Mouse (Mus musculus): ENCODE results near the gene Cdon.
A peak's percentile ranks its signal among the peaks of the same experiment; 100 is the strongest.

Cdon gene

DNA sequence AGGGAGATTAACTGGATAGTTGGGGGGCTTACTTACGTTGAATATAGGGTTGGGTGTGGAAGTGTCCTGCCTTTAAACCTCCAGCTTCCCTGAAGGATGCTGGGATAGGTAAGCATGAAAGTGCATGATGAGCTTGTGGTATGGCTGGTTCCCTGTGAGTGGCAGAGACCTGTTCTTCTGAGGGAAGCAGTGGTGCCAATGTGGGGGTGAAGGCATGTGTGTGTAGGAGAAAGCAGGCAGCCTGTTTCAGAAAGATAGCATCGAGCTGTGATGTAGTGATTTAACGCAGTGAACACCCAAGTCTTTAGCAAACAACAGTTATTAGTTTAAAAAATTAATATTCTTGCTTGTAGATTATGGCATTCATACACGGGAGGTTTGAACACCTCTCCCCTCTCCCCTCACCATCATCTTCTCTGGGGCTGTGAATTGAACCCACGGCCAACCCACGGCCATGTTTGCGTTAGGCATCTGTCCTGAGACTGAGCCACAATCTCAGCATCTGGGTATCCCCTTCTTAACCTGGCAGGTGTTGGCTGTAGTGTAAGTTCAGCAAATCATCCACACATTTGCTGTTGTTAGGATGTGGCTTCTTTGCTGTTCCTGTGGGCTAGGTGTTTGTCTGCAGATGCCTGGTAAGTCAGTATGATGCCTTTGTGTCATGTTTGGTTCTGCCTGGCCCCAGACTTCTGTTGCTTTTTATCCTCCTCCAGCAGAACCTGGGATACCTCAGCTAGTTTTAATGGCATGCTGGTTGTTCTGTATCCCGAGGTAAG lies 17.5 kb downstream of the Cdon start:
- no peak for DNase-seq (ENCODE audit: low spot score)

DNA sequence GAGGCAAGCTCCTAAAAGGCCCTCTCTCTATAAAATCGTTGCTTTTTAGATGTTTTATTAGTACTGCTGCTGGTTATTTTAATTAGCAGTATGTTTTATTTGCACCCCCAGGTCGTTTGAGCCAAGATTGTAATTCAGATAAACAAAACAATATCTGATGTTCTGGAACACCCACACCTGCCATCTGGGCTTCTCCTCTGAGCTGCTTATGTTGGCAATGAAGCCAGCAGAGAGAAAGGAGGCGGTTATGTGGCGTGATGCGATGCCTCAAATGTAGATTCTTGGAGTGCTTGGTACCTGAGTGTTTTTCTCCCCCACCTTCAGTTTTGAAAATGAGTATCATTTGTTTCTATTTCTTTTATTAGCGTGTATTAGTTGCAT lies 18.1 kb downstream of the Cdon start:
- no peak for DNase-seq (ENCODE audit: low spot score)

DNA sequence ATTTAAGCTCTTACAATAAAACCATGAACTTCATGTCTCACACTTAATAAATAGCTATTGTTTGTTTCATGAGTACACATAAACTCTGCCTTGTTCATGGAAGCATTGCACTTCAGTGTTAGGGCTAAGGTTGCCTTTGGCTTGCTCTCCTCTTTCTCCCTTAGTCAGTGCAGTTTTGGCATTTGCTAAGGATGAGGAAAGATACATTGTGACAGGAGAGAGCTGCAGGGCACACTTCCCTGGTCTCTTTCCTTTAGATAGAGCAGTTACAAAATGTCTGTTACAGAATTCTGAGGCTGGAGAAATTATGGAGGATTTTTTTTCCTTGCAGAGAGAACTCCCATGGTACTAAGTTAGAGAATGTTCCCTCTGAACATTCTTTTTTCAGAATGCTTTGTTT lies 18.8 kb downstream of the Cdon start:
- DNase-seq (ENCODE audit: low spot score): no peak

DNA sequence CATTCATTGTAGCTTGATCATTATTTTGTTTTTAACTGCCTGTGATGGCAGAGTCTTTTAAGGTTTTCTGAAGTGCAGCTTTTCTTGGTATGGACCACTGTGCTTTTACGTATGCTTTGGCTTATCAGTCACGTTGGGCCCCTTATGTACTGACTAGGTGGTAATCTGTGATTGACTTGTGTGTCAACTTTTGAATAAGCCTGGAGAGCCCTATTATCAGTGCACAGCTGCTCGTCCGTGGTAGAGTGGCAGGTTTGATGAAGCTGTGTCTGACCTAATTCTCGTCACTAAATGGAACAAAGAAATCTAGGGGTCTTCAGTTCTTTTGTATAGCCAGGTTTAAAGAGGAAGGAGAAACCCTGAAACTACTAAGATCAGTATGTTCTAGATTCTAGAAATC lies 21.5 kb downstream of the Cdon start:
- no peak for DNase-seq (ENCODE audit: low spot score)

DNA sequence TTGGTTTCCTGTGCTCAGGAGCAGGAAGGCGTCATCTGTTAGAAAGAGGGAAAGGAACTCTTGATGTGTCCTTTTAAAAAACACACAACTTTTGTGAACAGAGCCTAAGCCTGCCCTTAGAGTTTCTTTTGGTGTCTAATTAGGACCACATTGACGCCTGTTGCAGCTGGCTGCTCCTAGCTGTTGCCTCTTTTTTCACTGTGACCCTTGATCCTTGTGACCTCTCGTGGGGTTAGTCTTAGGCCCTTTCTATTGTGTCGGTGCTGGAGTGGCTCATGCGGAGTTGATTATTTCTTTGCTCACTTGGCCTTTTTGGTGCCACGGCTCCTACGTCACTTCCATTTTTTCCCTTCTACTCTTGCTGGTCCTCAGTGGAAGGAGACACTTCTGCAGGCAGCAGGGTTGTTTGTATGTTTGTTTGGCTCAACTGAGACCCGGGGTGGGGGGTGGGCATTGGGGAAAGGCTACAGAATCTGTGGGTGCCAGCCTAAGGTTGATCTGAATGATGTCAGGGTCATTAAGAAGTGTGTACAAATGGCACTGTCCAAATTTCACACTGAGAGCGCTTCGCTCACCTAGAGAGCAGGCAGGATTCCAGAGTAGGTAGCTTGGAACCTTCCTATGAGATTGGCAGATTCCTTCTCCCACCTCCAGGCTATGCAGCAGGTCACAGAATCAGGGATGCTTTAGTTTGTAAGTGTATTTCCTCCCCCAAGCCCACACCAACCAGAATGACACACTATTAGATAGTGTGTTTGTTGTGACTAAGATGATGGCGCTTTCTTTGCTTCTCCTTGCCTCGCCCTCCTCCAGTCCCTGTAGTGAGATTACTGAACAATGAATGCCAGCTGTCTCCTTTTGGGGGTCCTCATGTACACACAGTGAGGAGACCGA lies 22.9 kb downstream of the Cdon start:
- no peak for DNase-seq (ENCODE audit: low spot score)

DNA sequence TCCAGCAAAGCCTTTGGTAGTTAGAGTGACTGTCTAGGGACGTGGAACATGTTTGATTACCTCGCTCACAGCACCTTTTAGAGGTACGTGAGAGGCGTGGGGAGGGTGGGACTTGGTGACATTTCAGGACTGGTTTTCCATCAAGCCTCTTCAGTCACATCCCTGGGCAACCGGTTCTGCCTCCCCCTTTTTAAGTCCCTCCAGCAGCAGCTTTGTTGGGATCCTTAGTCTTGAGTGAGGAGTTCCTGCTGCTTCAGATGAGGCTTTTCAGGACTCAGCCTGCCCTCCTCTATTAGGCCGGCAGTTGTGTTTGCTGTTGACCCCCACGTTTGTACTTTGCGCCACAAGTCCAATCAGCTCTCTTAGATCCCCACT lies 23.6 kb downstream of the Cdon start:
- no peak for DNase-seq (ENCODE audit: low spot score)

DNA sequence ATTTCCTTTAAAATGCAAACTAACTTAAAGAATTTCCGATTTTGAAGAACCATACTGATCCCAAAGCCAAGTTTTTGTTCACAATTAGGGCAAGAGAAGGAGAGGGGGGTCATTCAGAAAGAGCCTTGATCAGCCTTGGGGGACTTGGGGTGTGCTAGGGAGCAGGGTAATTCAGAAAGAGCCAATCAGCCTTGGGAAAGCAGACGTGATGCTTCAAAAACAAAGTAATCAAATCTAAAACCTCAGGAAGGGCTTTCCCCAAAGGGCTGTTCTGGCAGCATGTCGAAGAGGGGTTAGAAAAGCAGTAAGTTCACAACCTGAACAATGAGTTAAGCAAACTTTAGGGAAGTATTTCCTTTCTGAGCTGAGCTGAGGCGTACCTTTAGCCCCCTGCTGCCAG lies 26.0 kb downstream of the Cdon start:
- DNase-seq (ENCODE audit: low spot score): no peak

DNA sequence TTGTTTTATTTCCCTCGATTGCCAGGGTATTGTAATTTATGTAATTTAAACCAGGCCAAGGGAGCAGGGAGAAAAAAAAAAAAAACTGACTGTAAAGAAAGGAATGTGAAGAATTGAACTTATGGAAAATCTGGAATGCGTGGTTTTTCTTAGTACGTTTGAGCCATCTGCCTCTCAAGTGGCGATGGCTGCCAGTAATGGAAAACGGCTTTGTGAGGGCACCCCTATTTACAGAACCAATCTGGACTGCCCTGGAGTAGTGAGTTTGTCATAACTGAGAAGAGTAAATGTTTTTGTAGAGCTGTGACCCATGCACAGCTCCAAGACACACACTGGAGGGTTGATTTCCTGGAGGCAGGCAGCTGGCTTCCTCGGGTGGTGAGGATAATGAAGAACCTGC lies 32.4 kb downstream of the Cdon start:
- DNase-seq (ENCODE audit: low spot score): no peak

DNA sequence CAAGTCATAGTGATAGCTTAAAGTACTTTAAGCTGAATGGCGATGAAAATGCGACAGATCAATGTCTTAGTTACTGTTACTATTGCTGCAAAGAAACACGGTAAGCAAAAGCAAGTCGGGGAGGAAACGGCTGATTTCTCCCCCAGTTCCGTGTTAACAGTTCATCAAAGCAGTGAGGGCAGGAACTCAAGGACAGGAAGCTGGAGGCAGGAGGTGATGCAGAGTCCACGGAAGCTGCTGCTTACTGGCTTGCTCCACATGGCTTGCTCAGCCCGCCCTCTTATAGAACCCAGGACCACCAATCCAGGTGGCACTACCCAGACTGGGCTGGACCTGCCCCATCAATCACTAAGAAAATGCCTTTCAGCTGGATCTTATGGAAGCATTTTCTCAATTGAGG lies 38.7 kb downstream of the Cdon start:
- no peak for DNase-seq (ENCODE audit: low spot score)

DNA sequence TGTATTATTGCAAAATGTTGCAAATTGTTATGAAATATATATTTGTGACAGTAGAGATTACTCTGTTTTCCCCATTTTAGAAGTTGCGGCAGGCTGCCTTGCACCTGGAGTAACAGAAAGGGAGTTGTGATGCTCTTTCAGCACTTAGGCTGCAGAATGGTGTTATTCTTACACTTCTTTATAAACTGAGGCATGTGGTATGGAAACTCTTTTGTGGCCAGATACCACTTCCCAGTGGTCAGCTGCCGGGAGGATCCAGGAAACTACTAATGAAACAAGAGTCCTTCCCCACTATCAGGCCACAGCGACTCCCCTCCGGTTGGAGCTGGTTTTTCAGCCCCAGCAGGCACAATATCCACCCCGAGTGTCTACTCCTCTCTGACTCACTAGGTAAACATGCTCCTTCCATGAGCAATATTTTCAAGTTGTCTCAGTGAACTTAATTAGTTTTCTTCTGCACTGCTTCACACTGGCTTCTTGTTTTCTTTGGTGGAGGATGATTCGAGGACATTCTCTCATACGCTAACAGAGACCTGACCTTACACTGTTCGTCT lies 46.4 kb downstream of the Cdon start:
- DNase-seq (ENCODE audit: low spot score): peak; percentile 28

DNA sequence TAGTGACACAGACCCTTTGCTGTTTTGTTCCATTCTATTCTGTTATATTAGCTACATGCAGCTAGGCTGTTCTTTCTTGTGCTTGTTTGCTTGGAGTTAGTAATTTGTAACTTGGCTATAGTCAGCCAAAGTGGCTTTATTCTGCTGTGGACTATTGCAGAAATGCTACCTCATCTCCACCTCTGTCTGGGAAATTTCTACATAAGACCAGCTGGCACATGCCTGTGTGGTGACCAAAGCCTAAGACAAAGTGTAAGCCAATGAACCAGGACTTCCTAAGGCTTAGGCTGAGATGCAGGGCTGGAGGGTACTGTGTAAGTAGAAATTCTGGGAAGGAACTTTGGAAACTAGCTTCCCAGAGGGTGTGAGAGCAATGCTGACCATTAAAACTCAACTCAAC lies 48.0 kb downstream of the Cdon start:
- DNase-seq (ENCODE audit: low spot score): no peak

DNA sequence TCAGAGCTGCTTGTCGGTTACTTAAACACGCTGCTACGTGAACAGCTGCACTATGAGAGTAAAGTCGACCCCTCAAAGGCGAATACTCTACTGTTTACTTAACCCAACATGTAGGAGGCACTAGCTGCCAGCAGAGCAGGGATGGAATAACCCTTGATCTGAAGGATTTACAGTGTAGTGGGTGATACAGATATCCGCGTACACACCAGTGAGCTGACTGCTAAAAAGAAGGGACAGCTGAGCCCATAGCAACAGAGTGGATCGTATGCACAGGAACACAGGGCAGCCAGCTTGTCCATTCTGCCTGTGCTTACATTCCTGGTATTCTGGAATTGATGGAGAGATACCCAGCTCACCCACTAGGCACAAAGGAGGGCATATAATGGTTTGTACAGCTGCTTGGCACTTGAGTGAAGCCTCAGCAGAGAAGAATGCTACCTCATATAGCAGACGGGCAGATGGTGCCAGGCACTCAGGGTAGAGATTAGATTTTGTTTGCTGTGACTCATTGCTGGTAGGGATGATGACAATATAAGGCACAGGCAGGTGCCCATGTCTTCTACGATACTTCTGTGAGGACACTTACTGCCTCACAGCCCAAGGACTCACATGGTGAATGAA lies 53.3 kb downstream of the Cdon start:
- DNase-seq (ENCODE audit: low spot score): no peak

DNA sequence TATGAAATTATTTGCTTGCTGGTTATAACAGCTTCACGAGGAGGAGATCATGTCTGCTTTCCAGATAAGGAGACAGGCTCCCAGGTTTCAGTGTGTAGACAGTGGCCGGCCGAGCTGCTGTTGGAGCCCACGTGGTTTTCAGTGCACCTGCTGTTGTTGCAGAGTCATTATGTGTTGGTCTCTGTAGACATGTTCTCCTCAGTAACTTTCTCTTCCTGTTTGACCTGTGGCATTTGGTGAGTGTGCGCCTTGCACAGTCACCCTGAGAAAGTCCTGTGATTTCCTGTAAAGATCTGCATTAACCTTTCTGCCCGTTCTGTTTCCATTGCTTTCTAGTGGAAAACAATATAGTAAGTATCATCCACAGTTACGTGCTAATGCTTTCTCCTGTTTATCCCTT lies 54.5 kb downstream of the Cdon start:
- DNase-seq (ENCODE audit: low spot score): no peak

DNA sequence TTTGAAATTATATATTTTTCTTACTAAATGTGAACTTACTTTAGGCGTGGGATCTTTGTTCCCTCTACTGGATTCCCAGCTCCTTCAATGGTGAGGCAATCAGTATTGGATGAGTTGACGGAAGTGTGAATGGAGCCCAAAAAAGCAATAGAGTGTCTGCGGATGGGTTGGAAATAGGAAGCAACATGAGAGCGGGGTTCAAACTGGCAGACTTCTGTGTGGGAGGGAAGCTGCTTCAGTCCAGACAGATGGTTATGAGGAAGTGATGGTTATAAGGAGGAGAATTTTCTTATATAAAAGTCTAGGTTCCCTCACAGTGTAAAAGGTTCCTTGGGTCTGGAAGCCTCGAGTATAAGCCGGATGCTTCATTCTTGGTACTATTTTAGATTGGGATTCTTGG lies 58.5 kb downstream of the Cdon start:
- DNase-seq (ENCODE audit: low spot score): no peak

DNA sequence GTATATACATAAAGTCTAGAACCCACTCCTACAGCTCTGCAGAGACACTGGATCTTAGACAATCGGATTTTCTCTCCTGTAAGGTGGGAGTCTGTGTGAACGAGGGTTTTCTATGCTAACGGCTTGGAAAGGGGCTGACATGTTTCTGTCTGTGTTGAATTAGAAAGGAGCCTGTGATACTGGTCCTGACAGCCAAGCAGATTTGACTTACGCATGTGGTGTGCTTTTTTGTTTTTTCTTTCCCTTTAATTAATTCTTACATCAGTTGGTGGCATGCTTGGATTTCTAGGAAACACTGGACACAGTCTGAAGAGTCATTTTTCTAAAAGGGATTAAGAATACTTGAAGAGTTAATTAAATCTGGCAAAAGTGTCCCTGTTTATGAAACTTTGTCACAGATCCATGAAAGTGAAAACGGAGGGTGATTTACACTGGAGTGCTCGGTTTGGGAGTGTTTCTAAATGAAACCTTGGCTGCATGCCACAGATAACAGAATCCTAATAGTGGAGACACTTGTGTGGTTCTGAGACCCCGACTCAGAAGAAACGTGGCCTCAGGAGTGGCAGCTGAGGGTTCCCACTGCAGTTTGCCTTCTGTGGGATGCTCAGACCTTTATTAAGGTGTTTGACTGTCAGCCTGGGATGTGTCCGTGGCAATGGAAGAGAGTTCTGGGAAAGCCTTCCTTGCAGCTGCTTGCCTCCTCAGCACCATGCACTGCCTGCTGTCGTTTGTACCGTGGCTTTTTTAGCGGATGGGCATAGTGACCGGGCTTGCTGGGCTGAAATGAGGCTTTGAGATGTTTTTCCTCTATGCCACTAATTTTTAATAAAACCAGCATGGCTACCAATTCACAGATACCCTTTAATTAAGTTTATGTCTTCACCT lies 61.3 kb downstream of the Cdon start:
- no peak for DNase-seq (ENCODE audit: low spot score)

DNA sequence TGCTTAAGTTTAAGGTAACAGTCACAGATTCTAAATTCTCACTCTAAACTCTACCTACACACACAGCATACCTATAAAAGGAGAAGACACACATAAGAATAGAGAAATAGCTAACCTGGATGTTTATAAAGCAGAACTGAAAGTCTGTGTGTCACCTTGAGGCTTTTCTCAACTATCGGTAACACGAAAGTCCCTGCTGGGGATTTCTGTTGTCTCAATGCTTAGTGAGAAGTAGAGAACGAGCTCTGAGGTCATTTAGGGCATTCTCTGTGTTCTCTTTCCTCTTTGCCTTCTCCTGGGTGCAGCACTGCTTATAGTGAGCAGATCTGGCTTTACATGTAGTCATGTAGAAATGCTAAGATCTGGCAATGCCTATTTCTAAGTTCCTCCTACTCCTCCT lies 63.0 kb downstream of the Cdon start:
- no peak for DNase-seq (ENCODE audit: low spot score)

DNA sequence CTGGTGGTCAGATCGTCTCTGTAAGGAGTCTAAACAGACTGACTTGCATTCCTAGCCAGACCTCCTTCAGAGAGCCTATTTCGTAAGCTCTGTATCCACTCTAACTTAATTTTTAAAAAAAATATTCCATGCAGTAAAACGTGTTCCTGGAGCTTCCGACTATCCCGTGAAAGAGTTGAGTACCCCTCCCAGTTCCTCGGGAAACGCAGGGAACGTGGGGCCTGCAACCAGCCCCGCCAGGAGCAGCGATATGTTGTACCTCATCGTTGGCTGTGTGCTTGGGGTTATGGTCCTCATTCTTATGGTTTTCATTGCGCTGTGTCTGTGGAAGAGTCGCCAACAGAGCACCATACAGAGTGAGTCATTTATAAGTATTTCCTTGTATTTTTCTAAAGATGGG lies 65.7 kb downstream of the Cdon start:
- DNase-seq (ENCODE audit: low spot score): no peak

DNA sequence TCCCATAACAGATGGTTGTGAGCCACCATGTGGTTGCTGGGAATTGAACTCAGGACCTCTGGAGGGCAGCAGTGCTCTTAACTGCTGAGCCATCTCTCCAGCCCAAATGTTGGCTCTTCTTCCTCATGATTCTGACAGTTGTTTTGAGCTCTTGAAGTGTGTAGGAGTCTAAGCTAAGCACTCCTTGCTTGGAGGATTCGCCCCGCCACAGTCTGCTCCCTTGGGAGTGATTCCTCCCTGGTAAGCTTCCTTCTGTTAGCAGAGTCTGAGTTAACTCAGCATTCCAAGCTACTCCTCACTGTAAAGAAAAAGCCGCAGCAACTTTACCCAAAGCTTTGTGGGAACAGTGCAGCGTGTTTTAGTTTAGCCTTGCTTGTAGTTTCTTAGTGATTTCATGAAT lies 67.6 kb downstream of the Cdon start:
- no peak for DNase-seq (ENCODE audit: low spot score)

DNA sequence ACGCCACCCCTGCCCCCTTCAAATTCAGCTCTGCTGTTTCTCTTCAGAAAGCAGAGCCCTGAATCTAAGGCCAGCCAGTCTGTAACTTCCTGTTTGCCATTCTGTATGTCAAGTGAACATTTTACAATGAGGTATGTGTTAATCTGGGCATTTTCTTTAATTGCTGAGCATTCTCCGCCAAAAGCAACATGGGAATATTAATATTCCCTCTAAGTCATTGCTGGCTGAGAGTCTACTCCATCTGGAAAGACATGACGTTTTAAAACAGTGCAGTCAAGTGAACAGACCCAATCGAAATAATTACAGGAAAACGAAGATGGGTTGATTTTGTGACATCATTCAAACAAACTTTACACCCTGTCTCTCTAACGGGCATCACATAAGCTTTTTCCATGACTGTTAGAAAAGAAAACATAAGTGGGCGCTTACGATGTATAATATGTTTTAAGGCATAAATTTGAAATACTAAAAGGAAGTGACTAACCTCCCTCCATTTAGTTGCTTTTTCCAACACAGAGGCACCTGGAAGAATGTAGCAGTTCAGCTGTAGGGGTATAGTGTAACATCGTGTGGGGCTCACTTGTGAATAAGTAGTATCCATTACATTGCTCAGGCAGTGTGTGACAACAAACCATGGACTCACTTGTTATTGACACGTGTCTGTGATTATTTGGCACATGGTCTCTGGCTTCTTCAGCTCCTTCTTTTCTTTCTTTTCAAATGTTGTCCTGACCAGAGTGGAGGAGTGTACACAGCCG lies 70.4 kb downstream of the Cdon start:
- DNase-seq (ENCODE audit: low spot score): no peak

DNA sequence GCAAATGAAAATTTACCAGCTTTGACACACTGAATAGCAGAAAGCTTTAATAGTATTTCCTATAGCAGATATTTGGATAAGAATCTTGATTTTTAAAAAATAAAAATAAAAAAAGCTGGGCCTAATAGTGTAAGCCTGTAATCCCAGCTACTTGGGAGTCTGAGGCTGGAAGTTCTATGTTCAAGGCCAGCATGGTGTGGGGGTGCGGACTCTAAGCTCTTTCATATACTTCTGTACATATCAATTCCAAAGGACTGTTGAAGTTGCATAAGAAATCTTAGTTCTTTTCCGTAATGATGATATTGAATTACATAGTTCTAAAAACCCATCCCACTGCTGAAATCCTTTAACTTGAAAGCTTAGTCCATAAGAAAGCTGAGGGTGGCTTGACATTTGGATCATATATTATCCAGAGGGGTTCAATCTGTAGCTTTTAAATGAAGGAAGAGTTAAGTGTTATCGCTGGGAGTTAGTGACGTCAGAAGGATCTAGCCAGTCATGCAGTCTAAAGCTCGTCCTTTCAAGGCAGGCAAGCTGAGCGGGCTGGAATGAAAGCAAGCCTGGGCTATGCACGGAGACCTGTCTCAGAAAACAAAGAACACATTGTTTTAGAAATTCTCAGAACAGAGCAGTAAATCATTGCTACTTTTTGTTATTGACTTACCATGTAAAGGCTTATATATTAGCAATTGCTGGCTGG lies 72.3 kb downstream of the Cdon start:
- no peak for DNase-seq (ENCODE audit: low spot score)

DNA sequence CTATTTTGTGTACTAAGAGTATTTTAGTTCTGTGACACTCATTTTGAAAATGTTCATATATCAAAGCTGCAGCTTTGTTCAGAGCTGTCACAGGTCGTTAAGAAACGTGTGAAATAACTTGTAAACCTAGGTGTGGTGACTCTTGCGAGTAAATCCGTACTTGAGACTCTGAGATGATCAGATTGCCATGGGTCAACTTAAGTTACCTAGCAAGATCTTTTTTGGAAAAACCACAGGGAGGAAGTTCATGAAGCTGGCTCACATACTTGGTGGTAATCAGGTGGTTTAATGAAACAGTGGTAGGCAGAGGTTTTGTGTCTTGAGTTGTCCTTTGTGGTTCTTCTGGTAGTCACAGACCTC lies 72.8 kb downstream of the Cdon start:
- no peak for DNase-seq (ENCODE audit: low spot score)
